Mouse (Mus musculus) neural tube, embryonic 12.5 days (tissue): ENCODE measurements around the gene Ndufaf2. TPM values are rescaled to one million over a fixed set of nuclear protein-coding genes. Genes with fewer than 3 reads are reported as not detected.

Source experiments
- ATAC-seq: fragments of 200-750 bp; cut with Nextera tagmentation; 2 replicates; pipeline ENCODE4 v1.8.0; 2017; ENCODE audit warnings: low read depth, mild to moderate bottlenecking, moderate TSS enrichment, moderate library complexity; ENCODE audit not compliant: low FRiP score
- H3K27ac ChIP-seq: fragments of 300-500 bp; sonication (generic); 2 replicates; pipeline ENCODE4 v1.5.1; 2016
- H3K27me3 ChIP-seq: fragments of 300-500 bp; sonication (generic); replicated peaks from 2 replicates; pipeline ENCODE4 v1.6.1; 2016; ENCODE audit warnings: mild to moderate bottlenecking
- H3K36me3 ChIP-seq: fragments of 300-500 bp; sonication (generic); 2 replicates; pipeline ENCODE4 v1.6.1; 2016; ENCODE audit warnings: mild to moderate bottlenecking
- H3K4me1 ChIP-seq: fragments of 300-500 bp; sonication (generic); 2 replicates; pipeline ENCODE4 v1.6.1; 2016
- H3K4me2 ChIP-seq: fragments of 300-500 bp; sonication (generic); replicated peaks from 2 replicates; pipeline ENCODE4 v1.6.1; 2016; ENCODE audit warnings: mild to moderate bottlenecking
- H3K4me3 ChIP-seq: fragments of 300-500 bp; sonication (generic); 2 replicates; pipeline ENCODE4 v1.5.1; 2016
- H3K9ac ChIP-seq: fragments of 300-500 bp; sonication (generic); 2 replicates; pipeline ENCODE4 v1.6.1; 2016; ENCODE audit warnings: mild to moderate bottlenecking
- H3K9me3 ChIP-seq: fragments of 300-500 bp; sonication (generic); 2 replicates; pipeline ENCODE4 v1.6.1; 2016; ENCODE audit warnings: mild to moderate bottlenecking
- WGBS: fragments of 180-500 bp; shearing (Covaris S2); methylation state at CpG from one replicate; pipeline ENCODE4 v1.1.7; 2016; 5-methylcytosine and 5-hydroxymethylcytosine counted together
- polyA plus RNA-seq: library from polyadenylated mRNA; unstranded; fragments of >200 nt; fragmentation: Nextera tagmentation; extraction: Ambion mirVana; gene quantifications from 2 replicates; pipeline ENCODE4 v1.2.1, GENCODE M21; 2016

Ndufaf2 gene
- 69.8 and 79.0 TPM in 2 replicates for polyA plus RNA-seq

DNA sequence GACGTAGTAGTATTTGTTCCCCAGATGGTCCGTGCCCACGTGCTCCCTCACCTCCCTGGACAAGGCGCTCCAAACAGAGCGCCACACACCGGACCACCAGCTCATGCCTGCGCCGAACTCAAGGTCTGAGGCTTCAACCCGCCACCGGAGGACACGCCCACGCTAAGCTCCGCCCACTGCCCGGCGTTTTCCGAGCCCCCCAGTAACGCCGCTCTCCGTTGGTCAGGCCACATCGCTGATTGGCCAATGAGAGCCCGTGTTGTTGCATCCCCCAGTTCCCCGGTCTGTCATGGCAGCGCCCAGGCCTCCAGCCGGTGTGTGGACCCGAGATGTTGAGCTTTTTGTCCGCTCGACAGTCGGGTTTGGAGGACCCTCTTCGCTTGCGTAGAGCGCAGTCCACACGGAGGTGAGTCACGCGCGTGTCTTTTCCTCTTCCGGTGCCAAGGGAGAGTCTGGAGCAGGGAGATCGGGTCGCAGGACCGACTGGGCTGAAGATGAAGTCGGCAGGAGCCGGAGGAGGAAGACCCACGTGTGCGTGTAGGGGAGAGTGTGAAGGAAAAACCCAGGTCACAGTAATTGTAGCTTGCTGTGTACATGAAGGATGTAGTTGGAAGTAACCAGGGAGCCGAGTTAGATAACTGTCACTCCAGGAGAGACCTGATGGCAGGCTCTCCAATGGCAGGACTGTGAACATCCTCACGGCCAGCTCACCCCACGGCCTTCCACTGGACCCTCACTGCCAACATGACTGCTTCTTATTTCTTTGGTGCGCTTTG lies at the start of gene Ndufaf2, which contains the start of gene Ercc8:
Ndufaf2 (minus strand) TSS at position 159 of the 776 bp plus-strand sequence.
Ercc8 (plus strand) TSS at position 267 of the 776 bp plus-strand sequence.
- WGBS: under 1% methylated on average over 47 of the region's 47 CpGs
- no peak within 1 kb of the TSS for H3K27ac ChIP-seq

GRCm38 (mm10) chr13:108208090-108208489 lies 49.7 kb upstream of the Ndufaf2 start:
- H3K4me3 ChIP-seq: no peak overlapping the region
- no peak for ATAC-seq
- no peaks in the 10 kb centered on the region for H3K4me1 ChIP-seq
- H3K36me3 ChIP-seq: no peaks in the 10 kb centered on the region
- no peaks in the 10 kb centered on the region for H3K9me3 ChIP-seq
- peaks cover 4% of the 10 kb centered on the region for H3K27me3 ChIP-seq
- H3K4me2 ChIP-seq: no peak overlapping the region
- WGBS: 69% methylated on average over 5 of the region's 5 CpGs
- H3K27ac ChIP-seq: no peak overlapping the region
- no peak overlapping the region for H3K9ac ChIP-seq

More for the DNA sequence above, at the start of gene Ndufaf2, which contains the start of gene Ercc8:
- H3K27me3 ChIP-seq: no peaks in the 10 kb centered on the region
- no peaks in the 10 kb centered on the region for H3K9me3 ChIP-seq
- ATAC-seq: peak; percentile 98
- peaks cover 7% of the 10 kb centered on the region; the same call in 1 of the 2 replicates for H3K4me1 ChIP-seq
- H3K9ac ChIP-seq: peak within 1 kb of the TSS; percentile 71
- H3K4me3 ChIP-seq: peak within 1 kb of the TSS; percentile 90
- peaks cover 8% of the 10 kb centered on the region; the same call in 1 of the 2 replicates for H3K36me3 ChIP-seq
- H3K4me2 ChIP-seq: peak within 1 kb of the TSS; percentile 75

- ATAC-seq: no peak
- H3K4me2 ChIP-seq: no peak overlapping the region
- no peaks in the 10 kb centered on the region for H3K27me3 ChIP-seq
- no peaks in the 10 kb centered on the region for H3K9me3 ChIP-seq
- no peak overlapping the region for H3K9ac ChIP-seq
- H3K4me1 ChIP-seq: no peaks in the 10 kb centered on the region
- H3K4me3 ChIP-seq: no peak overlapping the region
- WGBS: 90% methylated on average over 2 of the region's 2 CpGs
- no peak overlapping the region for H3K27ac ChIP-seq
- H3K36me3 ChIP-seq: no peaks in the 10 kb centered on the region
Observed at GRCm38 (mm10) chr13:108207447-108207846, 49.0 kb upstream of the Ndufaf2 start.

DNA sequence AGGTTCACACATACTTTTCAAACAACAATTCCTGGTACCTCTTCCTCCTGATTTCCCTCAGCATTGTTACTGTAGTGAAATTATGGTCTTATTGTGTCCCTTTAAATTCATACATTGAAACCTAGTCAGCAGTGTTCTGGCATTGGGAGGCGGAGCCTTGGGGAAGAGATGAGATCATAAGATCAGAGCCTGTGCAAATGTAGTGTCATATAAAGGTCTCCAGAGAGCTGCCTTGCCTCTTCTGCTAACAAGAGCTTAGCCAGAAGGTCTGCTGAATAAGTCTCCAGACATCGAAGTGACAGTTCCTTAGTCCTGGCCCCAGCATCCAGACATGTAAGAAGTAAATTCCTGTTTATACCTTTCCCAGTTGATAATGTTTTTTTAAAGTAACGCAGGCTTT lies 46.4 kb upstream of the Ndufaf2 start:
- Histone ChIP-seq H3K27me3 (no peaks in the 10 kb centered on the region), H3K9ac (no peak overlapping the region), H3K4me2 (no peak overlapping the region), H3K36me3 (no peaks in the 10 kb centered on the region), H3K27ac (no peak overlapping the region), H3K4me3 (no peak overlapping the region), H3K4me1 (no peaks in the 10 kb centered on the region), H3K9me3 (no peaks in the 10 kb centered on the region)
- 86% methylated on average over 3 of the region's 3 CpGs for WGBS
- no peak for ATAC-seq

- Histone ChIP-seq H3K4me2 (no peak overlapping the region), H3K9ac (no peak overlapping the region), H3K36me3 (peaks cover 17% of the 10 kb centered on the region; the same call in 1 of the 2 replicates), H3K27ac (no peak overlapping the region), H3K4me3 (no peak overlapping the region), H3K9me3 (no peaks in the 10 kb centered on the region), H3K4me1 (no peaks in the 10 kb centered on the region), H3K27me3 (no peaks in the 10 kb centered on the region)
- ATAC-seq: no peak
- 90% methylated on average over 6 of the region's 6 CpGs for WGBS
Observed at GRCm38 (mm10) chr13:108195474-108195873, 37.1 kb upstream of the Ndufaf2 start.

DNA sequence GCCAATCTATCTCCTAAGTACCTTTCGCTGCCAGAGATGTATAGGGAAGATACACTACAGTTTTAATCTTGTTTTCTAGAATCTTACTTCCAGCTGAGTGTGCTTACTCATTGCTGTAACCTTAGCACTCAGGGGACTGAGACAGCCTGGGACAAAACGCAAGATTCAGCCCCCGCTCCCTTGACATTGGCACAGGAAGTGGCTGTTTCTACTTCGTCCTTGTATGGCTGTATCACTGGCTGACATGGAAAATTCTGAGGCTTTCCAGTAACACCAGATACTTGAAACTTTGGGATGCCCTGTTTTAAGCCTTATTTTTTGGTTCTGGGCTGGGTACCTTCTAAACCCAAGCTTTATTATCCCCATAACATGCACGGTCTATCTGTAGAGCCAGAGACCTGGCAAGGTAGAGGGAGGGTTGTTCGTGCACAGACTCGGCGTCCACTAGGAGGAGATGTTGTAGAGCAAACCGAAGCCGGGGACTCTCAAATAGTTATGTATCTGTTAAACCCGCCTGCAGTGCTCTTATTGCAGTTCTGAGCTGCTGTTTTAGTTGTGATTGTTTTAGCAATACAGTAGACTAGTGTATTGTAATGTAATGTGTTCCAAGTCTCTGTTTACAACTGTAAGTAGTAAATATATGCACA lies 32.8 kb upstream of the Ndufaf2 start:
- ATAC-seq: no peak
- 62% methylated on average over 11 of the region's 11 CpGs for WGBS
- Histone ChIP-seq H3K4me2 (no peak overlapping the region), H3K27ac (no peak overlapping the region), H3K27me3 (no peaks in the 10 kb centered on the region), H3K36me3 (peaks cover 25% of the 10 kb centered on the region; the same call in 1 of the 2 replicates), H3K4me3 (no peak overlapping the region), H3K4me1 (no peaks in the 10 kb centered on the region), H3K9me3 (no peaks in the 10 kb centered on the region), H3K9ac (no peak overlapping the region)

DNA sequence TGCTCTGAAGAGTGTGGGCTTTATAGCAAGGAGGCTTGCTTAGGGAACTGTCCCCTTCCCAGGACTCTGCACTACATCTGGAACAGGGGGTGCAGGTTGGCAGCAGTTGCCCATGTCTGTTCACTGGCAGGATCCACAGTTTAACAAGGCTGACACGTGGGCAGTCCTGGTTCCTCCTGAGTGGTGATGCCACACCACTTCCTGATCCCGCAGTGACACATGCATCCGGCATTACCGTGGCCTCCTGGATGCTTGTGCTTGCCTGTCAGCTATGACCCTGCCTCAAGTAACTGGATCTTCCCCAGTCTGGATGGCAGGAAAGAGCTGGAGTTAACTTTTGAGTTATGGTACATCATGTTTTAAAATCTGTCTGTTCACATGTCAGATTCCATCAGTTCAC lies 29.6 kb upstream of the Ndufaf2 start:
- H3K4me3 ChIP-seq: no peak overlapping the region
- no peak overlapping the region for H3K4me2 ChIP-seq
- no peak overlapping the region for H3K9ac ChIP-seq
- no peak overlapping the region for H3K27ac ChIP-seq
- H3K4me1 ChIP-seq: no peaks in the 10 kb centered on the region
- WGBS: 92% methylated on average over 4 of the region's 4 CpGs
- ATAC-seq: no peak
- H3K36me3 ChIP-seq: peaks cover 30% of the 10 kb centered on the region
- H3K27me3 ChIP-seq: no peaks in the 10 kb centered on the region
- H3K9me3 ChIP-seq: no peaks in the 10 kb centered on the region

DNA sequence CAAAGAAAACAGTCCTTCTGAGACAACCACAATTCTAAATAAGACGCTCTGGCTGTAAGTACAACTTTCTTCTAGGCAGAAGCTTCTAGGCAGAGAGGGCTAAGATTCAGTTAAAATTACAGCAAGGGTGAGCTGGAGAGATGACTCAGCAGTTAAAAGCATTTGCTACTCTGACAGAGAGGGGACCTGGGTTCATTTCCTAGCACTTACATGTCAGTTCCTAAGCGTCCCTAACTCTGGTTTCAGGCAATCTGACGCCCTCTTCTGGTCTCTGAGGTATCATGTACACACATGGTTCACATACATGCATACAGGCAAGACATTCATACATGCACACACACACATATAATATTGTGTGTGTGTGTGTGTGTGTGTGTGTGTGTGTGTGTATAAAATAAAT lies 27.1 kb upstream of the Ndufaf2 start:
- peaks cover 47% of the 10 kb centered on the region for H3K36me3 ChIP-seq
- H3K4me1 ChIP-seq: no peaks in the 10 kb centered on the region
- no peak overlapping the region for H3K4me2 ChIP-seq
- H3K9ac ChIP-seq: no peak overlapping the region
- 94% methylated on average over 3 of the region's 3 CpGs for WGBS
- no peaks in the 10 kb centered on the region for H3K9me3 ChIP-seq
- H3K27ac ChIP-seq: no peak overlapping the region
- ATAC-seq: no peak
- no peak overlapping the region for H3K4me3 ChIP-seq
- no peaks in the 10 kb centered on the region for H3K27me3 ChIP-seq

GRCm38 (mm10) chr13:108184743-108185255 lies 26.4 kb upstream of the Ndufaf2 start:
- no peak overlapping the region for H3K9ac ChIP-seq
- H3K4me1 ChIP-seq: no peaks in the 10 kb centered on the region
- H3K27ac ChIP-seq: no peak overlapping the region
- H3K27me3 ChIP-seq: no peaks in the 10 kb centered on the region
- H3K4me3 ChIP-seq: no peak overlapping the region
- H3K9me3 ChIP-seq: no peaks in the 10 kb centered on the region
- H3K4me2 ChIP-seq: no peak overlapping the region
- ATAC-seq: no peak
- H3K36me3 ChIP-seq: peaks cover 48% of the 10 kb centered on the region

GRCm38 (mm10) chr13:108180821-108181220 lies 22.4 kb upstream of the Ndufaf2 start:
- peaks cover 60% of the 10 kb centered on the region for H3K36me3 ChIP-seq
- H3K4me2 ChIP-seq: no peak overlapping the region
- no peak overlapping the region for H3K9ac ChIP-seq
- no peaks in the 10 kb centered on the region for H3K9me3 ChIP-seq
- 83% methylated on average over 5 of the region's 5 CpGs for WGBS
- ATAC-seq: no peak
- H3K4me3 ChIP-seq: no peak overlapping the region
- no peaks in the 10 kb centered on the region for H3K27me3 ChIP-seq
- no peak overlapping the region for H3K27ac ChIP-seq
- no peaks in the 10 kb centered on the region for H3K4me1 ChIP-seq

- H3K36me3 ChIP-seq: peaks cover 52% of the 10 kb centered on the region
- H3K9me3 ChIP-seq: no peaks in the 10 kb centered on the region
- no peak overlapping the region for H3K27ac ChIP-seq
- 90% methylated on average over 8 of the region's 8 CpGs for WGBS
- no peak overlapping the region for H3K4me3 ChIP-seq
- H3K9ac ChIP-seq: no peak overlapping the region
- H3K27me3 ChIP-seq: no peaks in the 10 kb centered on the region
- H3K4me2 ChIP-seq: no peak overlapping the region
- no peaks in the 10 kb centered on the region for H3K4me1 ChIP-seq
- no peak for ATAC-seq
Observed at GRCm38 (mm10) chr13:108179618-108180017, 21.2 kb upstream of the Ndufaf2 start.

DNA sequence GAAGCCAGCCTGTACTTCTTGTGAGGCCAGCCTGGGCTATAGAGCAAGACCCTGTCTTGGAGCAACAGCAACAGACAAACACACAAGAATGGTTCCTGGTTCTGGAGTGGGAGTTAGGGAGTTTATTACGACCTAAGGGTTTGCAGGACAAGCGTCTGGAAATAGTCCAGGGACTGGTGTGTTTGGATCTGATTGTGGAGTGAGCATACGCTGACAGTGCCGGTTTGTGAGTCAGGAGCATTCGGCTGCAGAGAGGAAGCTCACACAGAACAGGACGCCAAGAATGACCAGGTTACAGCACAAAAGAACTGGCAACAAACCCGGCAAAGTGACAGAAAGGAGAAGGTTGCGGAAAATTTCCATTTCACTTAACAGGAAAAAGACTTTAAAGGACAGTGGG lies 12.1 kb upstream of the Ndufaf2 start:
- WGBS: 90% methylated on average over 8 of the region's 8 CpGs
- Histone ChIP-seq H3K4me1 (no peaks in the 10 kb centered on the region), H3K36me3 (peaks cover 30% of the 10 kb centered on the region), H3K4me2 (no peak overlapping the region), H3K27me3 (no peaks in the 10 kb centered on the region), H3K27ac (no peak overlapping the region), H3K9me3 (no peaks in the 10 kb centered on the region), H3K4me3 (no peak overlapping the region), H3K9ac (no peak overlapping the region)
- no peak for ATAC-seq
